Mouse (Mus musculus): Measurements from ENCODE around the gene Hcn4. TPM values are rescaled to one million over a fixed set of nuclear protein-coding genes. Genes with fewer than 3 reads are reported as not detected.

Gene Hcn4
- polyA plus RNA-seq, 1 experiment, result 6.2 TPM

Other genes starting within 250 kb of the Hcn4 start
- 986 and 1,010 TPM in 2 replicates for gene Nptn, start 241.2 kb upstream of the Hcn4 start, polyA plus RNA-seq (2012; rRNA removed)
- 2.0 and 2.1 TPM in 2 replicates for gene Rec114, start 79.4 kb upstream of the Hcn4 start, polyA plus RNA-seq (2012; rRNA removed)
- 34.9 and 38.9 TPM in 2 replicates for gene Neo1, start 213.0 kb downstream of the Hcn4 start, polyA plus RNA-seq (2012; rRNA removed)